19 mouse cellular contexts compared by ENCODE assay signal in genomic region chr2:106487335-106488082, GRCm38 (mm10).
A peak's percentile ranks its signal among the peaks of the same experiment; 100 is the strongest.
DNase-seq lines count a peak whose midpoint lies in the region; ATAC-seq and TF ChIP-seq lines count a peak whose summit lies in the region.
"Had no signal": no experiment of that assay in that cellular context is flagged by ENCODE, and none has a peak within 500 bp of the region (broad histone marks: within the 10 kb centered on the region; RNA-seq: fewer than 3 reads in every experiment).

No protein-coding gene starts in this region.

- no peak overlapping the region for H3K27ac ChIP-seq in kidney, embryonic 15.5 days
- no peak overlapping the region for H3K27ac ChIP-seq in kidney, adult 2 months (ENCODE audit: insufficient read depth, low read depth, low read length)
- H3K27ac ChIP-seq in limb, embryonic 12.5 days, result peak overlapping the region; percentile 74
- H3K27ac ChIP-seq in forebrain, embryonic 10.5 days, result no peak overlapping the region
- H3K27ac ChIP-seq: embryonic facial prominence, embryonic 13.5 days; hindbrain, embryonic 10.5 days; hindbrain, embryonic 15.5 days had no signal

- WGBS in kidney, embryonic 15.5 days, result 16% methylated on average over 5 of the region's 5 CpGs
- 41% methylated on average over 5 of the region's 5 CpGs for WGBS in kidney, adult 2 months
- 17% methylated on average over 5 of the region's 5 CpGs for WGBS in limb, embryonic 12.5 days
- WGBS in forebrain, embryonic 10.5 days, result 76% methylated on average over 5 of the region's 5 CpGs

- no peaks in the 10 kb centered on the region for H3K9me3 ChIP-seq in kidney, embryonic 15.5 days (replicated peaks)
- H3K9me3 ChIP-seq in limb, embryonic 12.5 days, result no peaks in the 10 kb centered on the region
- no peaks in the 10 kb centered on the region for H3K9me3 ChIP-seq in forebrain, embryonic 10.5 days
- H3K9me3 ChIP-seq: embryonic facial prominence, embryonic 13.5 days; heart, embryonic 12.5 days; hindbrain, embryonic 10.5 days; hindbrain, embryonic 15.5 days had no signal

- no peak for DNase-seq in kidney, adult 2 months
- DNase-seq in hindlimb bud, embryonic 11.5 days (ENCODE audit: extremely low spot score, low read depth, low spot score), result peak; percentile 46
- no peak for DNase-seq in forebrain, embryonic 10.5 days (ENCODE audit: extremely low spot score, low spot score)
- no peak for DNase-seq in gastrocnemius, postnatal 4 days (ENCODE audit: low spot score in 2 of 2)
- DNase-seq: adrenal gland, postnatal 14 days; cerebellum, adult 11-12 months; cerebellum, adult 9-10 months; cerebellum, postnatal 36 days; gastrocnemius, postnatal 10 days had no signal

- H3K36me3 ChIP-seq in kidney, embryonic 15.5 days, result no peaks in the 10 kb centered on the region
- H3K36me3 ChIP-seq in kidney, adult 2 months (ENCODE audit: control insufficient read depth, insufficient read depth, low read length), result no peaks in the 10 kb centered on the region
- H3K36me3 ChIP-seq in limb, embryonic 12.5 days, result no peaks in the 10 kb centered on the region
- H3K36me3 ChIP-seq in forebrain, embryonic 10.5 days (replicated peaks), result no peaks in the 10 kb centered on the region
- H3K36me3 ChIP-seq: embryonic facial prominence, embryonic 13.5 days; heart, embryonic 12.5 days; hindbrain, embryonic 10.5 days; hindbrain, embryonic 15.5 days had no signal

- 0 out of 2 replicates have a peak, but pooled peaks cover 3% of the 10 kb centered on the region for H3K27me3 ChIP-seq in kidney, embryonic 15.5 days
- H3K27me3 ChIP-seq in kidney, adult 2 months (replicated peaks; ENCODE audit: control insufficient read depth, insufficient read depth, low read length), result no peaks in the 10 kb centered on the region; the same call in 1 of the 2 replicates
- H3K27me3 ChIP-seq in limb, embryonic 12.5 days, result peaks cover 5% of the 10 kb centered on the region; the same call in 1 of the 2 replicates
- no peaks in the 10 kb centered on the region for H3K27me3 ChIP-seq in forebrain, embryonic 10.5 days (ENCODE audit: poor library complexity, severe bottlenecking)
- H3K27me3 ChIP-seq: CH12.LX; embryonic facial prominence, embryonic 13.5 days; heart, embryonic 12.5 days; hindbrain, embryonic 15.5 days had no signal

- 0 out of 2 replicates have a peak overlapping the region, but pooled peaks have one; percentile 12 for H3K4me2 ChIP-seq in kidney, embryonic 15.5 days
- peak overlapping the region; percentile 32 for H3K4me2 ChIP-seq in limb, embryonic 12.5 days
- H3K4me2 ChIP-seq: embryonic facial prominence, embryonic 13.5 days; heart, embryonic 12.5 days; hindbrain, embryonic 15.5 days had no signal

- peaks cover 8% of the 10 kb centered on the region for H3K4me1 ChIP-seq in kidney, embryonic 15.5 days
- H3K4me1 ChIP-seq in kidney, adult 2 months (ENCODE audit: control insufficient read depth, insufficient read depth, low read length), result no peaks in the 10 kb centered on the region
- H3K4me1 ChIP-seq in limb, embryonic 12.5 days (replicated peaks), result peaks cover 36% of the 10 kb centered on the region
- H3K4me1 ChIP-seq in forebrain, embryonic 10.5 days, result no peaks in the 10 kb centered on the region
- H3K4me1 ChIP-seq: heart, embryonic 12.5 days; hindbrain, embryonic 10.5 days; hindbrain, embryonic 15.5 days had no signal

- no peak overlapping the region for H3K9ac ChIP-seq in kidney, embryonic 15.5 days
- no peak overlapping the region for H3K9ac ChIP-seq in limb, embryonic 12.5 days (replicated peaks)
- H3K9ac ChIP-seq: embryonic facial prominence, embryonic 13.5 days; heart, embryonic 12.5 days; hindbrain, embryonic 15.5 days had no signal

- TF ChIP-seq CTCF in kidney, adult 2 months (conservative IDR thresholded peaks at IDR 0.05; ENCODE audit: insufficient read depth, insufficient read length, low read depth, low read length), result no peak

- H3K4me3 ChIP-seq in kidney, embryonic 15.5 days (replicated peaks), result no peak overlapping the region
- no peak overlapping the region for H3K4me3 ChIP-seq in kidney, adult 2 months (ENCODE audit: insufficient read depth, low read depth, low read length)
- no peak overlapping the region for H3K4me3 ChIP-seq in limb, embryonic 12.5 days (replicated peaks)
- no peak overlapping the region for H3K4me3 ChIP-seq in forebrain, embryonic 10.5 days
- H3K4me3 ChIP-seq: embryonic facial prominence, embryonic 13.5 days; heart, embryonic 12.5 days; hindbrain, embryonic 10.5 days; hindbrain, embryonic 15.5 days had no signal

- TF ChIP-seq POLR2A in kidney, adult 2 months (IDR thresholded peaks at IDR 0.05; ENCODE audit: low read depth, low read length), result no peak

- peak; percentile 70; the same call in 1 of the 2 replicates for ATAC-seq in kidney, embryonic 15.5 days (replicated peaks; ENCODE audit: low FRiP score)
- peak; percentile 79; the same call in 1 of the 2 replicates for ATAC-seq in limb, embryonic 12.5 days (ENCODE audit: insufficient number of reproducible peaks, insufficient read depth, low FRiP score, low TSS enrichment, low read depth)
- ATAC-seq: activated CD4-positive, CD25-positive, alpha-beta regulatory T cell, adult 4 months; forebrain, embryonic 14.5 days; Patski had no signal
